Mouse (Mus musculus) induced T-regulatory cell, adult 2 months (primary cell): ENCODE results near the gene Pdia4.
A peak's percentile ranks its signal among the peaks of the same experiment; 100 is the strongest.
"Not testable (repeated sequence)": the region's sequence is repeated elsewhere in the genome, so short reads cannot be mapped to it uniquely, and the experiment has no call there.

Experiments used
- DNase-seq: peaks from one replicate; pipeline ENCODE4 v3.0.0-alpha.2; 2012; ENCODE audit warnings: low read depth

Pdia4 gene

DNA sequence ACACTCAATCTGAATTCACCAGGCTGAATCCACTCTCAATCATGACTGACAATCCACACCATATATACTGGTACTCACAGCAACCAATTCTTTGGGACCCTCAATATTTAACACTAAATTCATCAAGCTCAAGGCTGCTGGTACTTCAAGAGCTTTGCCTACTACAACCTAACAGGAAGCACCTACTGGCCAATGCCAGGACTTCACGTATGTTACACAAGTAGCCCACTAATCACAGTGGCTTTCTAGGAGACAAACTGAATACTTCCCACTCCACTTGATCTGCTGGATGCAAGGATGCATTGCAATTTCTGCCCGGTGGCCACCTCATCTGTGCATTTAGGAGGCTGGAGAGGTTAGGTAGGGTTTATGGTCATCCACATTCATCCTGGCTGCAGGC is 3.0 kb downstream of the Pdia4 start:
- peak; percentile 53 for DNase-seq

DNA sequence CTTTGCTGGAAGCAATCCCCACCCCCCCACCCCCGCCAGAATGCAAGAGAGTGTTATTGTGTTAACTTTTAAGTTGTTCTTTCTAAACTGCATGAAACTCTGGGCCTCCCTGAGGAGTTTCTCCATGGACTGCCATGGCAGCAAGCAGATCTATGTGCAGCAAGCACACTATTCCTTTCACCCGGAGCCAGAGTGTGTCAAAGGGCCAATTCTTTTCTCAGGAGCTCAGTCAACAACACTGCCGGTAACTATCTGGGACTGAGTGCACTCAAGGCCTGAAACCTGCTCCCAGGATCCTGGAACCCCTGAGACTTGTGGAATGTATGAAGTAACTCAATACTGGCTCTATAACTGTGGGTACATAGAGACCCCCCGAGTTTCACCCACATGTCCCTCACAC is 4.2 kb downstream of the Pdia4 start:
- no peak for DNase-seq

DNA sequence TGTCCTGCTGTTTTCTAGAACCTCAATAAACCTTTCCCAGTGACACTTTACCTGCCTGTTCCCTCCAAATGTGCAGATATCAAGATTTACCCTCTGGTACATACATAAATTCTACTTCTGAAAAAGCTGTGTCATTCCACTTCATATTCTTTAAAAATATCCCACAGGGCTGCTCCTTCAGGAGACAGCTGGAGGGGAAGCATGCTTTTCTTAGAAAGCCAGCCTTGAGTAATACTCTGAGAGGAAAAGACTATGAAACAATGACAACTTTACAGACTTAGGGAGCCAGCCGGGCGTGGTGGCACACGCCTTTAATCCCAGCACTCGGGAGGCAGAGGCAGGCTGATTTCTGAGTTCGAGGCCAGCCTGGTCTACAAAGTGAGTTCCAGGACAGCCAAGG is 4.7 kb downstream of the Pdia4 start:
- no peak for DNase-seq

DNA sequence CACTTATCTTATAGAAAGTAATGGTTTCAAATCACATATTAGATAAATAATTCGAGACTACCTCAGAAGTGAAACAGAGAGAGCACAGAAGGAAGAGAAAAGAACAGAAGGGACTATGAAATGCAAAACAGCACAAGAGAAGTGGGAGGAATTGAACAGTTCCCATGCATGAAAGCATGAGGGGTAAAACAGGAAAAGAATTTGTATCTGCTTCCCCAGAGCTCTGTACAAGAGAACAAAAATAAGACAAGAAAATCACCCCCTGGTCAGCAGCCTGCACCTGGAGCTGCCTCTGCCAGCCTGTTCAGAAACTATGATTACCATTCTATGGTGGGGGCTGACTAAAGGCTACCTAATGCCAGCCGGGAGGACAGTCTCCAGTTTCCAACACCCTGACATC is 5.8 kb downstream of the Pdia4 start:
- DNase-seq = no peak

DNA sequence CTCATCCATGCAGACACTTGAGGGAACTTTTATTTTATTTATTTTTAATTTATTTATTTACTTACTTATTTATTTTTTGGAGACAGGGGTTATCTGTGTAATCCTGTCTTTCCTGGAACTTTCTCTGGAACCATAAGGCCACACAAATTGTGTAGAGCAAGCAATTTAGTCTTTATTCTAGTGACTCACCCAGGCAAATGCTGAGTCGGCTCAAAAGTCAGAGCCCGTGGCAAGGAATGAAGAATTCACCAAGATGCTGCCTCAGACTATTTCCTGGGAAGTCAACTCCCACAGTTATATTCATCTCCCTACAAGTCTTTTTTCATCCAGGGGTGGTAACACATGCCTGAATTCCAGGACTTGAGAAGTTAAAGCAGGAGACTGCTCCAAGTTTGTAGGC is 7.7 kb downstream of the Pdia4 start:
- no peak for DNase-seq

DNA sequence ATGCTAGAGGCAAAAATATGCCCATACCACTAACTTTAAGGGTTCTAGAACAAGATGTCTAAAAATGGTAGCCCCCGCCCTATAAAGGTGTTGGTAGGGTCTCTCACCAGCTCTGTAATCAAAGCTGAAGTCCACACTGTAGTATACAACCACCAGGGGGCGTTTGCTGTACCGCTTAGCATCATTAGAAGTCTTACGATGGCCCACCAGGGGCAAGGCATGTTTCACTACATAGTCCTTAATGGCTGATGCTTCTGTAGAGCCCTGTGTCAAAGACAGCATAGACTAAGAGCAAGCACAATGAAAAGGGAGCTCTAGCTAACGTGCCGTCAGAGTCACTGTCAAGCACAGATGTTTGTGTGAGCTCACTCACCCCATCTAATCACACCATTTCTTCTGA is 14.2 kb downstream of the Pdia4 start:
- peak; percentile 90 for DNase-seq

DNA sequence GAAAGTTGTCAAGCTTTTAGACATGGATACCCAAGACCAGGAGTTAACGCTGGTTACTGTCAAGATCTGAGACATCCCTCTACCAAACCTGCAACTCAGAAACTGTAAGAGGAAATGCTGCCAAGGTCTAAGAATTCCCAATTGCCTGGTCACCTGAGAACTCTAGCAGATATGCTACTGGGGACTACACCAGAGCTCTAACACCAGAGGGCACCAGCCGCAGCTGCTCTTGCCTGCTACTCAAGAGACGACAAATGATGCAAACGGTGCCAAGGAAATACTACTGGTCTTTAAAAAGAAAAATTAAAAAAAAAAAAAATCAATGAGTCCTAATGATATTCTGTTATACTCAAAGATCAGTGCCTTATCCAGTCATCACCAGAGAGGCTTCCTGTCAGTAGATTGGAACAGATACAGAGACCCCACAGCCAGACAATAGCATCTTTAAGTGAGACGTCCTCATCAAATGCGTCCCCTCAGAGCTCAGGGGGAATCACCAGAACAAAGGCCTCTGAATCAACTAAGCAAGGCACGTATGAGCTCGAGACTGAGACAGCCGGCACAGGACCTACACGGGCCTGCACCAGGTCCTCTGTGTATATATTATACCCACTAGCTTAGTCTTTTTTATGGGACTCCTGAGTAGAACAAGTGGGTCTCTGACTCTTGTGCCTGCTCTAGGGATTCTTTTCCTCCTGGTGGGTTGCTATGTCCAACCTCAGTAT is 19.0 kb downstream of the Pdia4 start:
- peak; percentile 46 for DNase-seq

DNA sequence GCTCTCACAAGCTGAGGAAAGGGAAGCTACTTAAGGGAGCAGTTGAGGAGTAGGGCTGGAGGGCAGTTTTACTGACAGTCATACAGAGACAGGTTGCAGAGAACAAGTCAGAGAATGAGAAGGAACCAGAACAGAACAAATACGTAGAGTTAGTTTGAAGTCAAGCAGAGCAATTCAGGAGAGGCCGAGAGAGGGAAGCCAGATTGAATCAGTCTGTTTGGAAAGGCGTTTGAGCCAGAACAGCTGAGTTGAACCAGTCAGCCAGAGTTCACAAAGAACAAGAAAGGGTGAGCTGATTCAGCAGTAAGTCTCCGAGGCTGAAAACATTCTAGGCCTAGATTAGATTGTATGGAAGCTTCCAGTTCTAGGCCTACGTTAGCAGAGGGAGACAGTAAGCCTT is 19.9 kb downstream of the Pdia4 start:
- DNase-seq = no peak

DNA sequence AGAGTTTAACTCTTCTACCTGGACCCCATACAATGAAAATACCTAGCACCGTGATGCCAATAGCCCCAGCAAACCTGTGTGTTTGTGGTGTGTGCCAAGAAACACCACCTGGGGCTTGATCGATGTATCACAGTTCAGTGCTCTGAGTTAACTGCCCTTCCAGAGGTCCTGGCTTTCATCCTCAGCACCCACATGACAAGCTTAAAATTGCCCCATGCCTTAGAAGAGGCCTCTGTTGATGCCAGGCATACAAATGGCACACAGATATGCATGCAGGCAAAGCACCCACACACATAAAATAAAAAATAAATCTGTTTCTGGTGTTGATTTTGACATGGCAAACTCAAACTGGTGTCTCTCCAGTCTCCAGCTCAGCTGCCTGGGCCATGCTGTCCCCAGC is 20.7 kb downstream of the Pdia4 start:
- DNase-seq = no peak

DNA sequence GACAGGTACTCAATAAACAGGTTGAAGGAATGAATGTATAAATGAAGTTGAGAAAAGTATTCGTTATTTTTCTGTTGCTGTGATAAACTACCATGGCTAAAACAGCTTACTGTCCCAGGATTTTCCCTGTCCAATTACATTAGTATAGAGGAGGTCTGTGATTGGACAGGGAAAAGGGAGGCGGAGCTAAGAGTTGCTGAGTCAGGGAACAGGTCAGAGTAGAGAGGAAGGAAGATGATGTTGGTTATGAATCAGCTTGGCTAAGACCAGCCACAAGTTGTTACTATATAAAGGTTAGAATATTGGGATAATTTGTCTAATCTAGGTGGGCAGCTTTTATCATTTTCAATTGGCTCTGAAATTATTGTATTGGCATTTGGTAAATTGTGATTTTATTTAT is 22.5 kb downstream of the Pdia4 start:
- peak; percentile 66 for DNase-seq

DNA sequence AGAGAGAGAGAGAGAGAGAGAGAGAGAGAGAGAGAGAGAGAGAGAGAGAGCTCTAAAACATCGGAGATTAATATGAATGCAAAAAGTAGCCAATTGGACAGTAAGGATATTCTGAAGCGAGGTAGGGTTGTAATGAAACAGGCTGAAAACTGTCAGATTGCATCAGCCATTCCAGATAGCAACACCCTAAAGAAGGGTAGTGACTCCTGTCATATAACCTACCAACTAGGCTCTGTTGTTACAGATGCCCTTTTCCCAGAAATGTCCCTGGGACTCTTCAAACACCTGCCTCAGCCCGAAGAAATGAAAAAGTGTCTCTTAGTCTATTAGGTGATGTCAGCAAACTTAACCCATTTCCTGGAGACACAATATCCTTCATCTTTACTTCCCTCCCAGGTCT is 24.4 kb downstream of the Pdia4 start:
- DNase-seq = no peak

DNA sequence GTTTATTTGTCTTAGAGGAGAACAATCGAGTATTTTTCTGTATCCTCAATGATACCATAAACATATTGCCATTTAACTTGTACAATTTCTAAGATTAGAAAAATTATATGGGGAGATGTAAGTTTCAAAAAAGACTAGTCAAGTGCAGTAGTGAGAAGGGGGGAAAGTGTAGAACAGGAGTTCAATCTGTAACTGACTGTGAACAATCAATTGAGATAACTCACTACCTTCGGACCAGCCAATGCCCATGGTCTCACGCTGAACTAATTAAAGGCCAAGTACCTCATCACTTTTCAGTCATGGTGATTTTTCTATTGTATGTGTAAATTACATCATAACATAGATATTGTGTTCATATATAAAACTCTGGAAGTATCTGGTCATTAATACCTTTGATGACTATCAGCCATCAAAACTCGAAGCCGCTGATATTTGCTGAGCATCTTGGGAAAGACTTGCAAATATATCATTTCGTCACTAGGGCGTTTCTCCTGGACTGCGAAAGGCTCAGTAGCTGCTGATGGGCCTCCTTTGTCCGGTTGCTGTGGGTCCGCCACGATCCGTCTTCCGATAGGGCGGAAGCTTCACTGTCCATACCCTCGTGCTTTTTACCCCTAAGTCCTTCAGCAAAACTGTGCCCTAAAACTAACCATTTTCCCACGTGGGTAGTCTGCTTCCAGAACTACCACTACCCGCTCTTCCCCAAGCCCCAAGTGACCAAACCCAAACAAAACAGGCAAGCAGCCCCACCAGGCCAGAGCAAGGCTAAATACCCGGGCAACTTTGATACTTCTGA is 25.1 kb downstream of the Pdia4 start:
- DNase-seq = peak; percentile 92

DNA sequence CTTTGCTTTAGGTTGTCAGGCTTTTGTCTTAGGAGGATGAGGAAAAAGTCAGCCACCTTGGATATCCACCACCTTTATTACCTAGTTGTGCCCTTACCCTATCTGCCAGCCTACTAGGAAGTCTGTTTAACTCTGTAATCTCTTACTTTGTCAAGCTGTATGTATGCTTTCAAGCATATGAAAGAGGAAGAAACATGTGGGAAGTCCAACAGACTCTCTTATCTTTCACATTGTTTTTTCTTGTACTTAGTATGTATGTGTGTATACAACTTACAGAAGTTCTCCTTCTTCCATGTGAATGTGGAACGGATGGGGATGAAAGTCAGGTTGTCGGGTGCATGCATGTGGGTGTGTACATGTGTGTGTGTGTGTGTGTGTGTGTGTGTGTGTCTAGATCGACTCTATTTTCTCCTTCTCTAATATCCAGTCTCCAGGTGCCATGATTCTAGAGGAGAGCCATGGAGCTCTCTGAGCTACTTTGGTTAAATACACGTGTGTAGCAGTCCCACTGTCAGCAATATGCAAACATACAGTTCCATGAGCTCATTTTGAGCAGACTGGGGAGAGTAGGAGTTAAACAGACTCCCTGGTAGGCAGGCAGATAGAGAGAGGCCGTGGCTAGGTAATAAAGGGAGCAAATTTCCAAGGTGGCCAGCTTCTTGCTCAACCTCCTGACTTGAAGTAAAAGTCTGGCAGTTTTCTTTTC is 28.4 kb downstream of the Pdia4 start:
- no peak for DNase-seq

DNA sequence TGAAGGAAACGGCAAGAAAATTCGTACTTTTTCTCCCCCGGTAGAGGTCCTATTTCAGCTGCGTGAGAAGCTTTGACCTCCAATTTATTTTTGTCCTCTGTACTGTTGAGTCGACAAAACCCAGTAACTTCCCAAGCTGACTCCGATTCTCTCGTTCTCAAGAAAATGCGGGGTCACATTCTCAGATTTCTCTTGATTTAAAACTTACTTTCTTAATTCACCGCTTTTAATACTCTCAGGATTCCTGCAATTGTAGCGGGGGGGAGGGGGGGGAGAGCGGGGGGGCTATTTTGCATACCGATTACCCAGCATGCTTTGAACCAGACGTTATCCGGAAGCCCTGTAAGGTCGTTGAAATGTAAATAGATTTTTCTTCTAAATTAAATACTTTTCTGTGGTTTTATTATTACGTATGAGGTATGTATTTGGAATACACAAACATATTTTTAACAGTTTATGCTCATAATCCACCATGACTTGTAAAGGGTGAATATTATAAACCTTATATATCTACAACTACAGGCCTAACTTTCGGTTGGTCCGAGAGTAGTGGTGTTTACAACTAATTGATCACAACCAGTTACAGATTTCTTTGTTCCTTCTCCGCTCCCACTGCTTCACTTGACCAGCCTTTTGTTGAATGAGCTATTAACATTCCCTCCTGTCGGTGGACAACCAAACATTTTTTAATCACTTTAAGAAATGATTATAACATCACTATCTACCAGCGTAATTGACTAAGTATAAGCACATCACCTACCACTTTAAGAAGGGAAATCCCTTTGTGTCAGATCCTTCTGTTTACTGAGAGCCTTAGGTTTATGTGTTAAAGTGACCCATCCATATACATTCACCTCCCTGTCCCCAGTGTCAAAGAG is 31.9 kb downstream of the Pdia4 start:
- DNase-seq = peak; percentile 90

DNA sequence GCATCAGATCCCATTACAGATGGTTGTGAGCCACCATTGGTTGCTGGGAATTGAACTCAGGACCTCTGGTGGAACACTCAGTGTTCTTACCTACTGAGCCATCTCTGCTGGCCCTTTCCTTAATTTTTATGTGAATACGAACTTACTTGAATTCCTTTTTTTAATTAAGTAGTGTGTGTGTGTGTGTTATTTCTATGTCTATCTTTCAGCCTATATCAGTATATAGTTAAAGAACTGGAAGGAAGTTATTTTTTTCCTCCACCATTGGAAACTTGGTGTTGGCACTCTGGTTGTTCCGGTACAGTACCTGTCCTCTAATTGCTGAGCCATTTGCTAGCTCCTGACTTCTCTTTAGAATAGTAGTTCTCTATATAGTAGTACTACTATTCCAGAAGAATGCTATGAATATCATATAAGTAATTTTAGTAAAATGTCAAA is 32.6 kb downstream of the Pdia4 start:
- no peak for DNase-seq

DNA sequence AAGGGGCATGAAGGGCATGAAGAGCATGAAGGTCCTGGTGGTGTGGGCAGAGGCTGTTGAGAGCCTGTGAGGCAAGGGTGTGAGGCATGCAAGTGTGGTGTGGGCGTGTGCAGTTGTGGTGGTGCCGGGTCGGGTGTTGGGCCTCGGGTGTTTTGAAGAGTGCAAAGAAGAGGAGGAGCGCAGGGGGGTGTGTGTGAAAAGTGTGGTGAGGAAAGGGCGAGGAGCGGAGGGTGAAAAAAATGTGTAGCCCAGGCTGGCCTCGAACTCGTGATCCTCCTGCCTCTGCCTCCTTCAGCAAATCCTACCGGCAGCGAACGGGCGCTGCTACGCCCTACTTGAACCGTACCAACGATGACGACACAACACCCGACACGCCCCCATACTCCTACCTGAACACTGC is 41.5 kb downstream of the Pdia4 start:
- DNase-seq = peak; percentile 46

DNA sequence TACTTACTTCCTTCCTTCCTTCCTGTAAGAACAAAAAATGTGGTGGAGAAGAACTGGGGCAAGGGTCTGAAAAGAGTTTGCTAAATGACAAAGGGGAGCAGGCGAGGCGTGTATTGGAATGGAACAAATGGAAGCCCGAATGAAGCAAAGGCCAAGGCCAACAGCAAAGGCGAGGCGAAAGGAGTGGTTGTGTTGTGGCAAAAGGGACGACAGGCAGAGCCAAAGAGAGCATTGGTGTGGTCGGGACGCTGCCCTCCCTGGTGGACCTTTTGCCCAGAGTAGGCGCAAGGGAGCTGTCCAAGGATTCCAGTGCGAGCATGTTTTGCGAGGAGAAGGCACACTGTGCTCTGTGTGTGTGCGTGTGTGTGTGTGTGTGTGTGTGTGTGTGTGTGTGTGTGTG is 42.1 kb downstream of the Pdia4 start:
- peak; percentile 36 for DNase-seq

DNA sequence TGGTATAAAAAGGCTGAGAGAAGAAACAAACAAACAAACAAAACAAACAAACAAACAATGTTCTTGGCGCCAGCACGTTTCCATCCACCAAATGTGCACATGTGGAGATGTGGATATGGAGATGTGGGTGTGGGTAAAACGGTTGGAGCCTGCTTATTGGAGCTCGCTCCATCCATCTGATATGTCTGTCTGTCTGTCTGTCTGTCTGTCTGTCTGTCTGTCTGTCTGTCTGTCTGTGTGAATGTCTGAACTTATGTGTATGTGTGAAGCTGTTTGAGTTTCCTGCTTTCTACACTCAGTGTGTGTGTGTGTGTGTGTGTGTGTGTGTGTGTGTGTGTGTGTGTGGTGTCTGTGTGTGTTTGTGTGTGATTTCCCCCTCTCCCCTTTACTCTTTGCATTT is 43.4 kb downstream of the Pdia4 start:
- DNase-seq = not testable (repeated sequence)

DNA sequence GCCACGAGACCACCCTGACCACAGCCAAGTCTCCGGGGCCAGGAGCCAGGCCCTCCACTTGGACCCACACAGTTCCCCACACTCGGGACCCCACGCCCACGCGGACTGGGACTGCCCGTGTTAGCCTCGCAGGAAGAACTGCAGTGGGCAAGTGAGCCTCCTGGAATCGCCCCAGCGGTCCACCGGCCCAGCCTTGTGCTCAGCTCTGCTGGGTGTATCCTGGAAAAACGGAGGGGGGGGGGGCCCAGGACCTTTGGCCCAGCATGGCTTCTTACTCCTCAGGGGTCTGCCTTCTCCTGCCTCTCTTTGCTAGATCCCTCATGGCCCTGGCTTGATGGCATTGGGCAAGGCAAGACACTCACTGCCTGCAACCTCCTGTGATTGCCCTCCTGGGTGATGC is 44.7 kb downstream of the Pdia4 start:
- not testable (repeated sequence) for DNase-seq

DNA sequence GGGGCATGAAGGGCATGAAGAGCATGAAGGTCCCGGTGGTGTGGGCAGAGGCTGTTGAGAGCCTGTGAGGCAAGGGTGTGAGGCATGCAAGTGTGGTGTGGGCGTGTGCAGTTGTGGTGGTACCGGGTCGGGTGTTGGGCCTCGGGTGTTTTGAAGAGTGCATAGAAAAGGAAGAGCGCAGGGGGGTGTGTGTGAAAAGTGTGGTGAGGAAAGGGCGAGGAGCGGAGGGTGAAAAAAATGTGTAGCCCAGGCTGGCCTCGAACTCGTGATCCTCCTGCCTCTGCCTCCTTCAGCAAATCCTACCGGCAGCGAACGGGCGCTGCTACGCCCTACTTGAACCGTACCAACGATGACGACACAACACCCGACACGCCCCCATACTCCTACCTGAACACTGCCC is 45.9 kb downstream of the Pdia4 start:
- DNase-seq = not testable (repeated sequence)

DNA sequence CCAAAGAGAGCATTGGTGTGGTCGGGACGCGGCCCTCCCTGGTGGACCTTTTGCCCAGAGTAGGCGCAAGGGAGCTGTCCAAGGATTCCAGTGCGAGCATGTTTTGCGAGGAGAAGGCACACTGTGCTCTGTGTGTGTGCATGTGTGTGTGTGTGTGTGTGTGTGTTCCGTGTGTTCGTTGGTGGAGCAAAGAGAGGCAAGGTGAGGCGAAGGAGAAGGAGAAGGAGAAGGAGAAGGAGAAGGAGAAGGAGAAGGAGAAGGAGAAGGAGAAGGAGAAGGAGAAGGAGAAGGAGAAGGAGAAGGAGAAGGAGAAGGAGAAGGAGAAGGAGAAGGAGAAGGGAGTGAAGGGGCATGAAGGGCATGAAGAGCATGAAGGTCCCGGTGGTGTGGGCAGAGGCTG is 50.5 kb downstream of the Pdia4 start:
- DNase-seq = not testable (repeated sequence)

DNA sequence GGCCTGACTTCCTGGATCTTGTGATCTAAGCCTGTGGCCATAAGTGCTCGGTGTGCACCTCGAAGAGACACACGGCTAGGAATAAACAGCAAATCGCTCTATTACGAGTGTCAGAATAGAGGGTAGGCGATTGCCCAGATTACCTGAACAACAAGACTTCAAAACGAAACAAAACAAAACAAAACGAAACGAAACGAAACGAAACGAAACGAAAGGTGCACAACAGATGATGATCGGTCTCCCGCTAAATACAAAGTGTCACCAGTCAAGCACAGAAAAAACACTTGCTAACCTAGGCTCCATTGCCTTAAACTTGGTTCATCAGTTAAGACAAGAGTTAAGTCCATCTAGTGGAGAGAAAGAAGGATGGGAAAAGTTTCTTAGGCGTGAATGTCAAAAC is 53.8 kb downstream of the Pdia4 start:
- not testable (repeated sequence) for DNase-seq
